Mouse (Mus musculus) yolk sac, embryonic 10.5 days (tissue): ENCODE measurements at regions not wholly inside any gene's neighbourhood (a gene's known extent, or its start where the extent isn't known, plus 50 kb on each side); places are given as distances from the start of the nearest gene placed in this dataset.
A peak's percentile ranks its signal among the peaks of the same experiment; 100 is the strongest.

Experiments
- DNase-seq: peaks from one replicate; pipeline ENCODE4 v3.0.0-alpha.2; 2017; ENCODE audit warnings: low spot score

DNA sequence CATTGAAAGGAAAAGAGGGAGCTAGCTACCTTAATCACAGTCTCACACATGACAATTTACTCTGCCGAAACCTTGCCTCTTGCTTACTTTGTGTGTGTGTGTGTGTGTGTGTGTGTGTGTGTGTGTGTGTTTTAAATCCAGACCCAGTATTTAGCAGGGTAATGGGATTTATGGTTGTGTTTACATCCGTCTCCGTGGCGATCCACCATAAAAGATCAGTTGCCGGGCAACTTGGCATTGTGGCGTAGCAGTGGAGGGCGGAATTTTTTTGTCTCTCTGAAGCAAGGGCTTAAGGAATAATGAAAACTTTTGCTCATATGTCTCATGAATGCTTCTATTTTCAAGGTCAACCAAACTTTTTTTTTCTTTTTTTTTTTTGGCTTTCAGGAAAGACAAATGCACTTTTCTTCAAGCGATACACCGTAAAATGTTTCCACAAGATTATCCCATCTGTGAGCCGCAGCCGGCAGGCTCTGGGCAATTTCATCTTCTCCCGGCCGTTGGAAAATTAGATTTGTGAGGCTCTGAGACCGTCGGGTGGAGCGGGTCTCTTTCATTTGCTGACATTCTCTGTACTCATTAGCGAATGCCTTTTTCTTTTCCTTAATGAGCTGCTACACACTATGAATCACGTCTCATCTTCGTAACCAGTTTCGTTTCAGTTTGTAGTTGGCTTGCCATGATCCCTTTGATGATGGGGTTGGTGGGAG lies 53.9 kb upstream of the Ptch1 start:
- DNase-seq, result peak; percentile 23

DNA sequence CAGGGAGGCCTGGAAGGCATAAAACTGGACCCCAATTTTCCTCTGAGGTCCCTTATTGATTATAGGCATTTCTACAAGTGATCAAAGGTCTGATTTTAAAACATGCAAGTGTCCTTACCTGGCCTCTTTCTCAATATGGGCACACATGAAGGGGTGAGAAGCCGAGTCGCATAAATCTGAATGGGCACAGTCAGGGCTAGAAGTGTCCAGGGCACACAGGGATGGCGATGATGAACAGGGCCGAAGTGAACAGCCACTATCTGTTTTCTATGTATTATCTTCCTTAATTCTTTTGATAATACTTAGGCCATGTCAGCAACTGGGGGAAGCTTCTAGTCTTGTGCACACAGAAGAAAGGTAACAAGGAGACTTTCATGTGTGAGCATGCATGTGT lies 54.5 kb upstream of the Ptch1 start:
- DNase-seq, result no peak

DNA sequence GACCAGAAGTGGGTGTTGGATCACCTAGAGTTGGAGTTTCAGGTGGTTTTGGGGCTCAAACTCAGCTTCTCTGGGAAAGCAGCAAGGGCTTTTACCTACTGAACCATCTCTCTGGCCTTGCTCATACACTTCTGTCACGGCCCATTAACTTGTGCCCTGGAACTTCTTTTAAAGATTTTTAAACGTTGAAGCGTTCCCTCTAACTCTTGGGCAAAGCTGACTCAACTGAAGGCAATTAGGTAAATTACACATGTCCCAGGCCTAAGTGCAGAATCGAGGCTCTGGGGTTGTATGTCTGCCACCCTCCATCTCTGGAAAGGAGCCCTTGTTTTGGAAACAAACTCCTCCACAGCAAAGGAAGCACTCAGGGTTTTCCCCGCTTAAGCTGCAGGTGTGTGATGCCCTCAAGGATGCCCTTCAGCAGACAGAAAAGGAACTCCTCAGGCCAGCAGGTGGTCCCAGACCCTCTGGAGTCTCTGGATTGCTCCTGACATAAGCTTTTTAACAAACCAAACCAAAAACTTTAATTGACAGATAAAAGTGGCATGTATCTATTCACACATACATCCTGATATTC lies 58.5 kb upstream of the Ptch1 start:
- DNase-seq, result no peak

DNA sequence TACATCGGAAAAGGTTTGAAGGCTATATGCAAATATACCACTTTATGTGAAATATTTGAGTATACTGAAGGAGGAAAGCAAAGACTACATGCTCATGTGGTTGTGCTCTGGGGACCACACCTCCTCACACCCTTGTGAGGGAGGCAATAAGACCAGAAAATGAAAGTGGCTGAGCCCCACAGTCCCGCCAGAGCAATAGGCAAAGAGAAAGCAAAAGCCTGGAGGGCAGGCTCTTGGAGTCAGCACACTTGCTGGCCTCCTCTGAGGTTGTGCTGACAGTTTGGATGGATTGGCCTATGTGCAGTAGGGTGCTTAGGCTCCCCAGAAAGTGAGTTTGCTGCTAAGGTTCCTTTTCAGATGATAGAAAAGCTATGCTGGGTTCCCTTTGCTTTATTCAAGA lies 60.9 kb upstream of the Ptch1 start:
- DNase-seq, result no peak

DNA sequence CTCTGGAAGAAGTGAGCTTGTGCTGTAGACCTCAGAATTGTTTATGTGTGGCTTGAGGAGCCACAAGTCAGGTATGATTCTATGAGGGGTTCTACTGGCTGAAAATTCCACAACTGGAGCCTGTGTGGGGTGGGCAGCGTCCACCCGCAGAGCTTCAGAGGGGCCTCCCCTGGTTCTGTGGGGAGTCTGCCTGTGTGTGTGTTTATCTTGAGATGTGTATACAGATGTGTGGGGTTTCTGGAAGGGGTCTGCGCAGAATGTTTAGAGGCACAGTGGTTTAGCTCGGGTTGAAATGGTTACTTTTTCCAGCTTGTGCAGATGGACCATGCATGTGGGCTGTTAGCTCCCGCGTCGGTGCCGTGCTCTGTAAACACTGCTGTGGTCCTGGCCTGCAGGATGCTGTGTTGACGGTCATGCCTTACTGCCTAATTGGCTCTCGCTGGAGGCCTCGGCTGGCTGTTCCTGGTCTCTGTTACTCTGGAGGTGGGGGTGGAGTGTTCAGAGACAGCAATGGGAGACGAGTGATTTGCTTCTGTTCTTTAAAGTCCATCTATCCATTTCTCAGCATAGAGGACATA lies 68.3 kb upstream of the Ptch1 start:
- DNase-seq, result peak; percentile 71

DNA sequence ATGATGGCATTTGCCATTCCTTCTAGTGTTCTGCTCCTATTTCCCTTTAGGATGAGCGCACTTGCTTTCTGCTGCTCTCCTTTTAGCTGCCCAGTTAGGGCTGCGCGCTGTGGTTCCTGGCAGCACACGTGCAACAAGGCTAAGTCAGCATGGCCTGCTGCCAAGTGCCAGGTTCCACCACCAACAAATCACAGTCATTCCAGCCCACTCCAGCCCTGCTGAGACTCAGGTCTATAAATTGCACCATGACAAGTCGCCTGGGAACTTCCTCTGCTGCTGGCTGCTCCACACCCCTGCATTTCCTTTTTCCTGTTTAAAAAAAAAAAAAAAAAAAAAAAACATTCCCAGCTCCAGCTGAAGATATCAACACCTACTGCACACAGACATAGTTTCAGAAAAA lies 69.2 kb upstream of the Ptch1 start:
- peak; percentile 64 for DNase-seq

DNA sequence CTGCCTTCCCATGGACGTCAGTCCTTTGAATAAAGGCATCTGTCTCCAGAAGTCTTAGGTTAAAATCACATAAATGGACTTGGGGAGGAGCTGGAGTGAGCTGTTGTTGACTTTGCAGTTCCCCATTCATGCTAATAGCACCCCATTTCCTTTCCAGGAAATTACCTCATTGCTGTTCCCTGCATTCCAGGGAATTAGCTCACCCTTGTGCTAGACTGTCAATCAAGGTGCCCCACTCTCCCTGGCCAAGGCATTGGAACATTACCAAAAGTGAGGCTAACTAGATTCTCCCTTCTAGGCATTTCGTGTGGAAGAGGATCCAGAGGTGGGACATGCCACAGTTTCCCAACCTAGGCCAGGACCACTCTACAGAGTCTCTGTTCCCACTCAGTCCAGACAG lies 70.0 kb upstream of the Ptch1 start:
- no peak for DNase-seq

DNA sequence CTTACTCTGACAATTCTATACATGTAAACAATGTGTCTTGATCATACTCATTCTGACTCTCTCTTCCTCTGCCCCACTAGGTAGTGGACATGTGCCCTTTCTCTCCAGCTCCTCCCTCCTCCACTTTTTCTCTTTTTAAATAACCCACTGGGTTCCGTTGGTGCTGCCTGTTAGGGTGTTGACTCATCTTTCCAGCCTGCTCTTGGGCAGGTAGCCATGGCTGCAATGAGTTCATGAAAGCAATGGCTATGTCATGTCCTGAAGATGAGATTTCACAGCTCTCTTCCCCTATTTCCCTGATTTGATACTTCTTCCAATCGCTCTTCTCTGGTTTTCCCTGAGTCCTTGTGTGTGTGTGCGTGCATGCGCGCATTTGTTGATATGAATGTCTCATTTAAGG lies 70.9 kb upstream of the Ptch1 start:
- DNase-seq, result no peak

DNA sequence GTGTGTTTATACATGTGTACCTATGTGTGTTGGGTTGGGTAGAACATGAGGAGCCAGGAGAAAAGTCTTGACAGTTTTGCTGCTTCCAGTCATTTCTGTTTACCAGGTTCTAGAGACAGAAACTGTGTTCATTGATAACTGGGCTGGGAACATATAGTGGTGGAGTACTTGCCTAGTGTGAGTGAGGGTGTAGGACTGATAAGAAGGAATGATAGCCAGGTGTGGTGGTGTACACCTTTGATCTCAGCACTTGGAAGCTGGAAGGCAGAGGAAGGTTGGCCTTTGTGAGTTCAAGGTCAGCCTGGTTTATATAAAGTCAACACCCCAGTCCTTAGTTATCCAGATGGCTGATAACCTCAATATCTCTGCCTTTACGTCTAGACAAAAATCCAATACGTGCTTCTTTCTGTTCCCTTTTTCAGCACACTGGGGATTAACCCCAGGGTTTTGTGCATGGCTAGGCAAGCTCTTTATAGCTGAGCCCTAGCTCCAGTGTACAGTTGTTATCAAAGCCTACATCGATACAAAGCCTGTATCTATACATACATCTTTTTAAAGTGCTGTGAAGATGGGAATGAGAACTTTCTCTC lies 75.8 kb upstream of the Ptch1 start:
- DNase-seq, result no peak

DNA sequence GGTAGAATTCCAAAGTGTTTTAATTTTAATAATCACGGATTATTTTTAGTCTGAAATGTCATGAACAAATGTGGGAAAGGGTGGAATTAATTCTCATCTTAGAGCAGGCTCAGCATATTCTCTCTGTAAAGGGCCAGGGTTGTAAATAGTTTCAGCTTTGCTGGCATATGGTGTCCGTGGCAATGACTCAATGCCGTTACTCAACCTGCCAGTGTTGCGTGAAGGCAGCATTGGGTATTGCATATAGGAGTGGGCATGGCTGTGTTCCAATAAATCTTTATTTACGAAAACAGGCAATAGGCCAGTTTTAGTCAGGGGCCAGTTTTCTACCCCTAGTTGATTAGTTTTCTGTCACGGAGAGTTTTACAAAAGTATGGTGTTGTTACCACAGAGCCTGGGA lies 81.1 kb upstream of the Ptch1 start:
- DNase-seq, result no peak

DNA sequence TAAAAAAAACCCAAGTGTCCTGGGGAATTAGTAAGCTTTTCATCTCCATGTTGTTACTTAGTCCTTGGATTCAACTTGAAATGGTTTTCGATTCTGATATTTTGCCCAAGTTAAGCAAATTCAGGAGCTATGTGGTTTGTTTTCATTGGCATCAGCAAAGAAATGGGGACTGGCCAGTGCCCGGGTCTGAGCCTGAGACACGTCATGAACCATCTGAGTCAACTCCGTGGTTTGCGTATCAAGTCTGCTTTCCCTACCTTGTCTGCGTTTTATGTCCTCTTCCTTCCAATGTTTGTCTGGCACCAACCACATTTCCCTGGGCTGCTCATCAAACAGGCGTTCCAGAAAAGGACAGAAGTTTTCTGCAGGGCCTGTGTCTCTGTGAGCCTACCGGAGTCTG lies 83.7 kb upstream of the Ptch1 start:
- DNase-seq, result no peak

DNA sequence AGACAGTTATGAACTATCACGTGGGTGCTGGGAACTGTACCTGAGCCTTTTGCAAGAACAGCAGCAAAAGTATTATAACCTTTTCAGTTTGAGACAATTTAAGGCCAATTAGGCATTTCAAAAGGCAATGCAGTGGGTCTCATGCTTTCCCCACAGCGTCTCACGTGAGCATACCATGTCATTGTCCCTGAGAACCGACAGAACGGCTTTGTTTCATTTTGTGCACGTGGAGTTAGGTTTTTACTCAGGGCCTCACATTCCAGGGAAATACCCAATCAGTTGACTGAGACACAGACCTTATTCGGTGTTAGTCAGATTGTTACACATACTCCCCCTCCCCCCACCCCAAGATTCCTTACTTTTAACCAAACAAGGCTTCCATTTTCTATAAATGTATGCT lies 86.0 kb upstream of the Ptch1 start:
- DNase-seq, result no peak

DNA sequence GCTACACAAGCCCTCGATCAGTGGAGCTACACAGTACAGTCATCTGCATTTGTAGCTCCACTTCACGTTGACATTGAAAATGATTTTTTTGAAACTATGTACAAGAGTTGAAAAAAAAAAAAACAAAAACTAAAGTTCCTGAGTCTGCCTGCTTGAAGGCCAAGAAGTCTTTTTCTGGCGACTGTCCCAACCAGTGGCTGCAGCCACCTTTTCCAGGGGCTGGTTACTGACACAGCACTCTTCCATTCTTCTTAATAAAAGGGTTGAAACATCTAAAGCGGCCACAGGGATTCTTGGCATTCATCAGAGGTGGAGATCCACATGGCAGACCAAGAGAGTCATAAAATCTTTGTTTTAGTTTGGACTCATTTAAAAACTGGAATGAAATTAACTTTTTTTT lies 87.0 kb upstream of the Ptch1 start:
- DNase-seq, result no peak

DNA sequence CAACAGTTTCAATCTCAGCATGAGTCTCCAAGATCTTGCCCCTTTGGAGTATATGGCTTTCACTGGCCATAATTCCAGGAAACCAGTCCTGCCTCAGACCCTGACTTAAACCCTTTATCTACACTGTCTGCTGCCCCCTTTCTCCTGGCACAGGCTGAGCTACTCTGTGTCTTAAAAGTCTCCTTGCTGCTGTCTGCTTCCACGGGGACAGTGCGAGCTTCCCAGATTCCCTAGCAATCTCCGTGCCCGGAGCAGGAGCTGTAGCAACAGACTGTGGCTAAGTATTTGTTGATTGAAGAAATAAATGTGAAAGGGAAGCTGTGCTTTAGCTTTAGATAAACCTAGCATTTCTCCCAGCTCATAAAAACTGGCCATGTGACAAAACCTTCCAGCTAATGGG lies 95.2 kb upstream of the Ptch1 start:
- no peak for DNase-seq

DNA sequence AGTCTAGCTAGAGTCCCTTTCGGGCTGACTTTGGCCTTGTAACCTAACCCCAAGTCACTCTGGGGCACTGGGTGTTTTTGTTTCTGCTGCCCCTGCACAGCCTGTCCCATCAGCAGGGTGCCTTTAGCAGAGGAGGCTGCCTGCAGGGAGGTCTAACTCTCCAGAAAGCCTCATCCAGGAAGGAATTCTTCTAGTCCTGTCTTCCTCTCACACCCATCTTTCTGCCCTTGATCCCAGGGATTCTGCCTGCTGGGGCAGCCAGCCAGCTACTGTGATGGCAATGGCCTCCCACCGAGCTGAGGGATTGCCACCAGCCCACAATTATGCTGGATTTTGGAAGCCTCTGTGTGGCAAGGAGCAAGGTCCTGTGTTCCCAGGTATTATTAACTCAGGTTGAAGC lies 95.6 kb upstream of the Ptch1 start:
- no peak for DNase-seq

DNA sequence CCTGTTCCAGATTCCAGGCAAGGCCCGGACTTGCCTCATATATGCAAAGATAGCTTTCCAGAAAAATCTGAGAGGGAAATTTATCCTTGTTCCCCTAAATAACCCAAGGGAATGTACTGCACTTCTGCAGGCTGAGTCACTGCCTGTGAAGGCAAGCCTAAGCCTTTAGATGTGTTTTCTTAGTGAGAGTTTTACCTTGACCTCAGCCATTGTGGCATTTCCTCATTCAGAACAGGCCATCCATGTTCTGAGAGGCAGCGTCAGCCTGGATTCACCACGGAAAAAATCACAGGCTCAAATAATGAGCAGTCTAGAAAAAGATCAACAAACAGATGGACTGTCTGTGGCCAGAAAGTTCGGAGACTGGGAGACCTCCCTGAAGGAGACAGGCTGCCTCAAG lies 99.0 kb upstream of the Ptch1 start:
- DNase-seq, result no peak

DNA sequence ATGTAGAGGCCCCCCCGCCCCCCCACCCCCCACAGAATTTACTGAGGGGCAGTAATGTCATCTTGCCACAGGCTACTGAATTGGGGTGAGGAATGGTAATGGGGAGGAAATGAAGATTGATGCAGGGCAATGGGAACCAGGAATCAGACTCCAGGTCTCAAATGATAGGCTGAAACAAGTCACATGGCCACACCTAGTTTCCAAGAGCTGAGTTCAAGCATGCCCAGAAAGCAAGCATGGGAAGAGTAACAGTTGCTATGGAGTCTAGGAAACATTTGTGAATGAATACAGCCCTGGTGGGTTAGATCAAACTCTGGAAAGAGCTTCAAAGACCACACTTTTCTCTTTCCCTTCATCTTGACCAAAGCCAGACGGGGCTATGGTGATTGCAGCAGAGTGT lies 104.3 kb upstream of the Ptch1 start:
- DNase-seq, result no peak

DNA sequence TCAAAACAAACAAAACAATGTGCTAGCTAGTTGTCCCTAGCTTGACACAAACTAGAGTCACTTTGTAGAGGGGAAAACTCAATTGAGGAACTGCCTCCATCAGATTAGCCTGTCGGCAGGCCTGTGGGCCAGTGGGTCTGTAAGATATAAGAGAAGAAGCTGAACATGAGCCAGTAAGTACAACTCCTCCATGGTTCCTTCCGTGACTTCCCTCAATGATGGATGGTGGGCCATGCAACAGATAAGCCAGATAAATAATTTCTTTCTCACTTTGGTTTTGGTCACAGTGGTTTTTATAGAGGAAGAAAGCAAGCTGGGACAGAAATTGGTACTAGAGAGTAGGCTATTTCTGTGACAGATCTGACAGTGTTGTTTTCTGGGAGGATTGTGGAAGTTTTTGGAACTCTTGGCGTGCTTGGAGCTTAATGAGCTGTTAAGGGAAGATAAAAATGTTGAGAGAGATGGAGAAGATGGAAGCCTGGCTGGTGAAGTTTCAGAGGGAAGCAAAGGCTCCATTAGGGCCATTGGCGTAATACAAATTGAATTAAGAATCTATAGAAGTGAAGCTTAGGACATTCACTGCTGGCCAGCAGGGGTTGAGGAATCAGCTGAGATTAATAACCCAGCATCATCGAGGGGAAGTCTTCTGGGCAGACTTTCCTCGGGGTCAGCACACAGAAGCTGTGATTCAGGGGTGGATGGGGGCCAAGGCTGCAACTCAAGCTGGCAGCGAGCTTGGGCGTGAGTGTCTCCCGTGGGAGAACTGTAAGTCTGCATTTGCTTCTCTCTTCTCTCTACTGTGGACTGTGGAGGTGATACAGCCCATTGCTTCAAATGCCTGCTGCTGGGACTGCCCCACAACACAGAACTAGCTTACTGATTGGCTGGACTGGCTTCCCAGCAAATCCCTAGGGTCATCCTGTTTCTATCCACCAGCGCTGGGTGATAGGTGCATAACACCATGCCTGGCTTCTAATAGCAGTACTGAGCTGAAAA lies 105.2 kb upstream of the Ptch1 start:
- no peak for DNase-seq

DNA sequence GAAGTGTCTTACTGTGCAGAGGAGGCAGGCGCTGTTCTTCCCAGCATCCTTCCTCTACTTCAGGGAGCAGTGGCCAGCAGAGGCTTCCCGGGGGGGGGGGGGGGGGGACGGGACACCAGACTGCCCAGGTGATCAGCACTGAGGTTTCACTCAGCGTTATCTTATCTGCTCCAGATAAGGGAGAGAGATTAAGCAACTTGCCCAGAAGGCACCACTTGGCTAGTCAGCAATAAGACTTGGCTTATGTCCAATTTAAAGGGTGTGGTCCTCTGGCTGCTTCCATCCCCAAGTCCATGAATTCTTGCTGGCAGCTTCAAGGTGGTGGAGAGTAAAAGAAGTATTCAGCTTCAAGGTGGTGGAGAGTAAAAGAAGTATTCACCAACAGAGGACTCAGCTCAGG lies 108.9 kb upstream of the Ptch1 start:
- DNase-seq, result peak; percentile 72

DNA sequence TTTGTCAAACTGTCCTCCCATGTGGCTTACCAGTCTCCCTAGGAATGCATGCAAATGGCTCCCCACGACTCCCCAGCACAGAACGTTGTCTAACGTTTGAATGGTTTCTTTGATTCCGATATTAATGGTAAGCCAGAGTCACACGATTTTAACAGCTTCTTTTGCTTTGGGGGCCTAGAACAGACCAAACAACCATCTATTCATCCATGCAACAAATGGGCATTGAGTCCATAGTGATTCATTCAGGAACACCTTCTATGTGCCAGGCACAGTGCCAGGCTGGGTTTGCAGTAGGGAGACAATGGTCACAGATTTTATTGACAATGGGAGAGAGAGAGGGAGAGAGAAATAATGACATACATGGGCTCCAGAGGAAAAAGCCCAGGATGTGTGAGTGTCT lies 118.6 kb upstream of the Ptch1 start:
- no peak for DNase-seq

DNA sequence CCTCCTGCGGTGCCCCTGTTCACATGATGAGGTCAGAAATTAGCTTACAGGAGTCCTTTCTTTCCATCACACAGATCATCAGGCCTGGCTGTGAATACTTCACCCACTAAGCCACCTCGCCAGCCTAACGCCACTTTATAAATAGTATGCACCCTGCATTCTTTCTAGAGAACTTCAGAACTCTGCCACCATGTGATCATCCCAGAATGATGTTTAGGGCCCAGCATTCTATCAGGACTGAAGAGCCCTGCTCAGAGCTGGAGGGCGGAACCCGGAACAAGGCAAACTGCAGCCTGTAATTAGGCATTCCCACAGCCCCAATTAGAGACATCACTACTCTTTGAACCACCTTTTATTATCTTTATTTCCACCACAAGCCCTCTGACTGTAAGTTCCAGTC lies 120.2 kb upstream of the Ptch1 start:
- DNase-seq, result no peak

DNA sequence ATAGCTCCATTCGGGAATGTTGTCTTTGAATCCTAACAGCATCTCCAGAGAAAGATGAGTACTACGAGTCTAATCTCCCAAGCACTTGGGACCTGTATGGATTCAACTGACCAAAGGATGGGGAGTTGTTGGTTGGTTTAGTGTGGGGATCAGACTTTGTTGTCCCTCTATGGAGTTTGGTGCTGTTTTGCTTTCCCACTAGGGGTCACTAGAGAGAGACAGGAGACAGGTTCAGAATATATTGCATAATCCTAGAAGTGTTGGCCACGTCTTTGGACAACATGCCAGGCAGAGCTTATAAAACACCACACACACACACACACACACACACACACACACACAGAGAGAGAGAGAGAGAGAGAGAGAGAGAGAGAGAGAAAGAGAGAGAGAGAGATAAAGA lies 118.6 kb upstream of the Ercc6l2 start:
- DNase-seq, result no peak
